Mouse (Mus musculus) stomach, embryonic 14.5 days (tissue): Measurements from ENCODE around the gene Trim3. TPM values are rescaled to one million over a fixed set of nuclear protein-coding genes. Genes with fewer than 3 reads are reported as not detected.

ENCODE experiments used
- ATAC-seq: fragments of 200-750 bp; cut with Nextera tagmentation; 2 replicates; pipeline ENCODE4 v1.8.0; 2017; ENCODE audit warnings: low read depth, moderate TSS enrichment; ENCODE audit not compliant: insufficient number of reproducible peaks, insufficient read depth, low FRiP score
- H3K27ac ChIP-seq: fragments of 300-500 bp; sonication (generic); 2 replicates; pipeline ENCODE4 v1.5.1; 2014; ENCODE audit warnings: mild to moderate bottlenecking, low read length, moderate library complexity, mixed read lengths
- H3K27me3 ChIP-seq: fragments of 300-500 bp; sonication (generic); 2 replicates; pipeline ENCODE4 v1.6.1; 2014; ENCODE audit warnings: low read length, control low read depth, mixed read lengths; ENCODE audit not compliant: control insufficient read depth, insufficient read depth
- H3K36me3 ChIP-seq: fragments of 300-500 bp; sonication (generic); 2 replicates; pipeline ENCODE4 v1.6.1; 2014; ENCODE audit warnings: mild to moderate bottlenecking, control low read depth, low read length, moderate library complexity, mixed read lengths; ENCODE audit not compliant: control insufficient read depth, insufficient read depth
- H3K4me1 ChIP-seq: fragments of 300-500 bp; sonication (generic); 2 replicates; pipeline ENCODE4 v1.6.1; 2014; ENCODE audit warnings: low read length, control low read depth, mixed read lengths; ENCODE audit not compliant: control insufficient read depth, insufficient read depth
- H3K4me2 ChIP-seq: fragments of 300-500 bp; sonication (generic); replicated peaks from 2 replicates; pipeline ENCODE4 v1.6.1; 2014; ENCODE audit warnings: low read depth, low read length, control low read depth
- H3K4me3 ChIP-seq: fragments of 300-500 bp; sonication (generic); 2 replicates; pipeline ENCODE4 v1.5.1; 2014; ENCODE audit warnings: low read depth, low read length, control low read depth
- H3K9ac ChIP-seq: fragments of 300-500 bp; sonication (generic); replicated peaks from 2 replicates; pipeline ENCODE4 v1.6.1; 2014; ENCODE audit warnings: low read depth, mild to moderate bottlenecking, control low read depth, low read length, moderate library complexity, mixed read lengths
- H3K9me3 ChIP-seq: fragments of 300-500 bp; sonication (generic); 2 replicates; pipeline ENCODE4 v1.6.1; 2016; ENCODE audit warnings: low read depth, low read length, control low read depth; ENCODE audit not compliant: control insufficient read depth
- WGBS: fragments of 180-500 bp; shearing (Covaris S2); extraction: QIAGEN DNeasy Blood & Tissue Kit; methylation state at CpG from one replicate; pipeline ENCODE4 v1.1.7; 2014; 5-methylcytosine and 5-hydroxymethylcytosine counted together
- polyA plus RNA-seq: library from polyadenylated mRNA; unstranded; fragments of >200 nt; fragmentation: Nextera tagmentation; extraction: Ambion mirVana; gene quantifications from 2 replicates; pipeline ENCODE4 v1.2.1, GENCODE M21; 2014

The Trim3 gene
- polyA plus RNA-seq, 1 experiment from 2014 or later = 28.8 TPM

DNA sequence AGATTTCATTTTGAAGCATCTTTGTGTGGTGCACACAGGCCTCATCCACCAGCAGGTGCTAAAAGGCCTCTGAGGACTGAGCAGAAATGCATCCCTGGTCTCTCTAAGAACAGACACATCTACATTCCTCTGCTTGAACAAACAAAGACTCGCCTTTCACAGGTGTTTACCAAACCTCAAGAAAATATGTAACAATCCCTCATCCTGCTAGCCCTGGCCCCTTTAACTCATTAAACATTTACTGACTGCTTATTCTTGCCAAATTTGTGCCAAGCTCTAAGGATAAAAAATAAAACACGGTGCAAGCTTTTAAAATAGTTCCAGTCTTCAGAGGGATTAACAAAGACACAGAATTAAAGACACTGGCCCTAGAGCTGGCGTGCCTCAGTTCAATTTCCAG is 13.7 kb downstream of the Trim3 start:
- H3K27me3 ChIP-seq = no peaks in the 10 kb centered on the region
- 38% methylated on average over 3 of the region's 3 CpGs for WGBS
- no peak overlapping the region for H3K9ac ChIP-seq
- peaks cover 37% of the 10 kb centered on the region for H3K36me3 ChIP-seq
- no peak overlapping the region for H3K4me2 ChIP-seq
- H3K4me3 ChIP-seq = no peak overlapping the region
- H3K27ac ChIP-seq = no peak overlapping the region
- ATAC-seq = no peak
- no peaks in the 10 kb centered on the region for H3K9me3 ChIP-seq
- H3K4me1 ChIP-seq = no peaks in the 10 kb centered on the region

DNA sequence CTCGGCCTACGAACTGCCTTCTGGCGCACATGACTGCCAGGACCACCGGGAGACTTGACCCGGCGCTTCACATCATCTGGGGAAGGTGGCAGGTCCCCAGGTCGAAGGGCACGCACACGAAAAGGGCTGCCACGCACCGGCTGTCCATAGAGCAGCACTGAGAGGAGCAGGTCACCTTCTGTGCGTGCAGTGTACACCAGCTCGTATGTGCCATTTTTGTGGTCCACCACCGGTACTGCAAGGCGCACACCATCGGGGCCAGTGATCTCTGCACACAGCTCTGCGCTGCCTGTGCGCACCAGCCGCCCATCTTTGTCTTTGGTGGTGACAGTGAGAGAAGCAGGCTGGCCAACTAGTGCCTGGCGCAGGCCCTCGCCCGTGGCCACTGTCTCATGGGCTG is 15.6 kb downstream of the Trim3 start:
- Histone ChIP-seq H3K36me3 (peaks cover 48% of the 10 kb centered on the region), H3K9me3 (no peaks in the 10 kb centered on the region), H3K27me3 (no peaks in the 10 kb centered on the region), H3K4me1 (no peaks in the 10 kb centered on the region), H3K4me3 (no peak overlapping the region), H3K9ac (no peak overlapping the region), H3K27ac (no peak overlapping the region), H3K4me2 (no peak overlapping the region)
- no peak for ATAC-seq
- WGBS = 93% methylated on average over 22 of the region's 22 CpGs

DNA sequence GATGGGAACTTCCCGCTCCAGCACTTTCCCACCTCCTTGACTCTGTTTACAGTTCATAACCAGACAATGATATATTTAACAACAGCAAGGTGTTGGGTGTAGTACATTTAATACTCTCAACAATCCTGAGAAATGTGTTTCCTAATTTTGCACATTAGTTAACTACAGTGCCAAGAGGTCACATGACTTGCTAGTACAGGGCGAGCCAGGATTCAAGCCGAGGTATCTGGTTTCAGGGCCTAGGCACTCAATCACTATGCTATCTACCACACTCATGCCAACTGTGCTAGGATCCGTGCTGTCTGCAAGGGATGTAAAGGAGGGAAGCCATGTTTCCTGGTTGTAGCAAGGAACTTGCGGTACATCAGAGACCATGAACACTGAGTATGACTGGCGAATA is 16.8 kb downstream of the Trim3 start:
- WGBS = 70% methylated on average over 6 of the region's 6 CpGs
- ATAC-seq = no peak
- no peaks in the 10 kb centered on the region for H3K4me1 ChIP-seq

DNA sequence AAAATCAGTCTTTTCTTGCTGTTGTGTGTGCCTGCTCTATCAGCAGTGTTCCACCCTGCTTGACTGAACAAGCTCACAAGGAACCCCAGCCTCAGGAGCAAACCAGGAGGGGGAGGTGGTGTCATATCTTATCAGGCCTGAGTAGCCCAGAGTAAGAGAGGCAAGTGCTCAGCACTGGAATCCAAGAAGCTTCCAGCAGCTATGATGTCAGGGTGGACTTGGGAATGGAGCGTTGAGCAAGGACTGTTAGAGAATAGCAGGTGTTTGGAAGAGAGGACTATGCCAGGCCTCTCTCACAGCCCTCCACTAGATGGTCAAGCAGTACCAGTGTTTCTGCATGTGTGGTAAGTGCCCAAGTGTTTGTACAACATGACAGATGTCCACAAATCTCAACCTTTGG is 17.7 kb downstream of the Trim3 start:
- no peaks in the 10 kb centered on the region for H3K4me1 ChIP-seq
- H3K27me3 ChIP-seq = no peaks in the 10 kb centered on the region
- peaks cover 64% of the 10 kb centered on the region for H3K36me3 ChIP-seq
- H3K9ac ChIP-seq = no peak overlapping the region
- no peak overlapping the region for H3K4me2 ChIP-seq
- no peaks in the 10 kb centered on the region for H3K9me3 ChIP-seq
- no peak overlapping the region for H3K4me3 ChIP-seq
- no peak overlapping the region for H3K27ac ChIP-seq
- WGBS = 91% methylated on average over 1 of the region's 1 CpGs
- no peak for ATAC-seq

More for the DNA sequence above, 16.8 kb downstream of the Trim3 start:
- Histone ChIP-seq H3K9me3 (no peaks in the 10 kb centered on the region), H3K9ac (no peak overlapping the region), H3K36me3 (peaks cover 56% of the 10 kb centered on the region), H3K27ac (no peak overlapping the region), H3K4me3 (no peak overlapping the region), H3K4me2 (no peak overlapping the region), H3K27me3 (no peaks in the 10 kb centered on the region)

DNA sequence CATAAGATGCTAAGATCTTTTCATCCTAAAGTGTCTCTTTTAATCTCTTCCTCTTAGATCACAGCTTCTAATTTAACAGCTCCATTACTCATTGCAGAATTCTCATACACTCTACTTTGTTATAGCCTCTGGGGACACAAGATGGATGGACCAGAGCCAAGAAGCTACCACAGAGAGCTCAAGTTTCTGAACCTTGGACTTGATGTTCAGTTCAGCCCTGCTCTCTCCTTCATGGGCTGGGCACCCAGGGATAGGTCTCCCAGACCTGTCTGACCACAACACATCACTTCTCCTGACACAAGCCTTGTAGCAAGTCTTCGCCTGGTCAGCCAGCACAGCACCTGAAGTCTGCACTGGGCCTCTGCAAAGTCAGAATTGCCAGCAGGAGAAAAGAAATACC is 19.0 kb downstream of the Trim3 start:
- H3K9ac ChIP-seq = no peak overlapping the region
- peaks cover 65% of the 10 kb centered on the region for H3K36me3 ChIP-seq
- no peaks in the 10 kb centered on the region for H3K27me3 ChIP-seq
- 93% methylated on average over 1 of the region's 1 CpGs for WGBS
- no peak overlapping the region for H3K4me2 ChIP-seq
- no peak overlapping the region for H3K4me3 ChIP-seq
- ATAC-seq = no peak
- H3K27ac ChIP-seq = no peak overlapping the region
- H3K9me3 ChIP-seq = no peaks in the 10 kb centered on the region
- H3K4me1 ChIP-seq = no peaks in the 10 kb centered on the region

DNA sequence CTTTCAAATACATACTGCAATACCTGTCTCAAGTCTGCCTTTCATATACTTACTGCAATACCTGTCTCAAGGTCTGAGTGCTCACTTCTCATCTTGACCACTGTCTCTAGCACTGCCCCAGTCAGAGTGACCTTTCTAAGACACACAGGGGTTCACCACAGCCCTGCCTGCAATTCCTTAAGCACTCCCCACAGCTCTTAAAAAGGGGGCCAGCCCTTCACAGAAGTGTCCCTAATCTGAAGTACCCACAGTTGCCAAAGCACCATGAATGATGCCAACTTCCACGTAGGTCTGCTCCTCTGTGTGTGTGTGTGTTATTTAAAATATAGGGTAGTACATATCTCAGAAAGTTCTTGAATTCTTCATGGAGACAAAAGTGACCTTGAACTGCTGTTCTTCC is 21.6 kb downstream of the Trim3 start:
- Histone ChIP-seq H3K9ac (no peak overlapping the region), H3K36me3 (peaks cover 41% of the 10 kb centered on the region), H3K4me2 (no peak overlapping the region), H3K9me3 (no peaks in the 10 kb centered on the region), H3K27ac (no peak overlapping the region), H3K4me1 (no peaks in the 10 kb centered on the region), H3K4me3 (no peak overlapping the region), H3K27me3 (no peaks in the 10 kb centered on the region)
- no peak for ATAC-seq
- 91% methylated on average over 1 of the region's 1 CpGs for WGBS

DNA sequence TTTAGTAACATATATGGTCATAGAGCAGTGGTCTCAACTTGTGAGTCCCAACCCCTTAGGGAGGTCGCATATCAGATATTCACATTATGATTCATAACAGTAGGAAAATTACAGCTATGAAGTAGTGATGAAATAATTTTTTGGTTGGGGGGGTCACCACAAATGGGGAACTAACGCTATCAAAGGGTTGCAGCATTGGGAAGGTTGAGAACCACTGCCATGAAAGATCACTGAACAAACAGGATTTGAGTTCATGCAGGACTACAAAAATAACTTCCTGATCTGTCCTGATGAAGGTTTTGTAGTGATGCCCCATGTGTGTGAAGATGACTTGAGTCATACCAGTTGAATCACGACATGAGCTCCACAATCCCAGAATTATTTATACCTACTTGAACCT is 24.9 kb downstream of the Trim3 start:
- 88% methylated on average over 3 of the region's 3 CpGs for WGBS
- Histone ChIP-seq H3K4me3 (no peak overlapping the region), H3K27ac (no peak overlapping the region), H3K4me2 (no peak overlapping the region), H3K27me3 (no peaks in the 10 kb centered on the region), H3K9ac (no peak overlapping the region), H3K4me1 (no peaks in the 10 kb centered on the region), H3K9me3 (peaks cover 6% of the 10 kb centered on the region; the same call in 1 of the 2 replicates), H3K36me3 (peaks cover 24% of the 10 kb centered on the region)
- no peak for ATAC-seq

DNA sequence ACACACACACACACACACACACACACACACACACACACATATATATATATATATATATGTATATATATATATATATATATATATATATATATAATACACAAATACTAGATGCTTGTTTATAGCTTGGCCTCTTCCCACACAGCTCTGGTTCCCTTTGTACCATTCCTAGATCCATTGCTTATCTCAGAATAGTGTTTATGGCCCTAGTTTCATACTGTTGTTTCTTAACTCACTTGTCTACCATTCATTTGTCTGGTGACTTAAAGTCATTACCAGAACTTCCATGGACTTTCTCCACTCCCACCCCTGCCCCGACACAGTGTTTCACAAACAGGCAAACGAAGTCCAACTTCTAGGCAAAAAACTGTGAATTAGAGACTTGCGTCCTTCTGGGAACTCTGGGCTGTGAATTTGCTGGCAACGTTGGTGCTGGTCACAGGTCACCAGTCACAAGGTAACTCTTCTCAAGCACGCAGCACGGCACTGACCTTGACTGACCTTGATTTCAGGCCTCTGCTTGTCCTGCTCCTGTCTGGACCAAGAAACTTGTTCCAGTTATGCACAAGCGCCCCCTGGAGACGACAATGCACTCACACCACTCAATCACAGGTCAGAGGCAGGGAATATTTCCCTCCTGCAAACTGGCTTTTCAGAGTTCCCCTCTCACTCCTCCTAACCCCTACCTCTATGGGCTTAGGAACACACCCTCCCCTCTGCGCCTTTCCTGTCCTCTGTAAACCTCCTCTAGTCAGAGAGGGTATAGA is 30.3 kb downstream of the Trim3 start:
- WGBS = 34% methylated on average over 9 of the region's 9 CpGs

DNA sequence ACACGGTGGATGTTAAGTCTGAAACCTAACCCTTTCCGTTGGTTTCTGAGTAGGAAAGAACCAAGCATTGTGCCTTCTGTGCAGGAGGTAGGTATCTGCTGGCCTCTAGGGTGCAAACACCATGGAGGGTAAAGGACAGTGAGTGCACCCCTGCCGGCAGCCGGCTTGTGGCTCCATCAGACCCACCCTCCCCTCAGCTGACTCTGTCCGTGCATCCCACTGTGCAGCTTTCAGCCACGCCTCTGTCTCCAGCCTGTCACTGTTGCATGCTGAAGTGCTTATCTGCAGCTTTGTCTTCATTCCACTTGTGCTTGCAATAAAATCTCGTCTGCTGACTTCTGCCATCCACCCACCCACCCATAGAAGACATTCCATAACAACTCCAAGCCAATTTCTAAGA is 43.3 kb downstream of the Trim3 start:
- H3K27me3 ChIP-seq = no peaks in the 10 kb centered on the region
- no peaks in the 10 kb centered on the region for H3K4me1 ChIP-seq
- H3K9ac ChIP-seq = no peak overlapping the region
- no peak overlapping the region for H3K27ac ChIP-seq
- H3K4me2 ChIP-seq = no peak overlapping the region
- no peaks in the 10 kb centered on the region for H3K9me3 ChIP-seq
- 35% methylated on average over 7 of the region's 7 CpGs for WGBS
- ATAC-seq = no peak
- no peaks in the 10 kb centered on the region for H3K36me3 ChIP-seq
- H3K4me3 ChIP-seq = no peak overlapping the region

More for the DNA sequence above, 30.3 kb downstream of the Trim3 start:
- H3K9me3 ChIP-seq = peaks cover 6% of the 10 kb centered on the region; the same call in 1 of the 2 replicates
- no peaks in the 10 kb centered on the region for H3K36me3 ChIP-seq
- no peak overlapping the region for H3K4me3 ChIP-seq
- no peak overlapping the region for H3K4me2 ChIP-seq
- peak; percentile 56; the same call in 1 of the 2 replicates for ATAC-seq
- no peaks in the 10 kb centered on the region for H3K4me1 ChIP-seq
- no peak overlapping the region for H3K9ac ChIP-seq
- H3K27ac ChIP-seq = no peak overlapping the region
- H3K27me3 ChIP-seq = no peaks in the 10 kb centered on the region
